In the genomic region with DNA sequence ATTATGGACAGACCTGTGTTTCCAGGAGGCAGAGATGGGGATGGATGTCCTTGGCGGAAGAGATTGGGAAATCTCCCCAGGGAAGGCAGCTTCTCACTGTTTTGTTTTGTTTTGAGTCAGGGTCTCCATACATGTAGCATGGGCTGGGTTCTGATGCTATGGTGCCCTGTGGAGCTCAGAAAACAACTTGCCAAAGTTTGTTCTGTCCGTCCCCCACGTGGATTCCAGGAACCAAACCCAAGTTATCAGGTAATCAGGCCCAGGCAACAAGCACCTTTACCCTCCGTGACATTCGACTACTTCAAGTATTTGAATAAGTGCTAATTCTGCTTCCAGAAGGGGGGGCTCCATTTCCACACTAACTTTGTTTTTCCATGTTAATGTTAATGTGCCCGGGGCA, we compare ENCODE assay signal across 29 mouse cellular contexts. TPM values are rescaled to one million over a fixed set of nuclear protein-coding genes. Genes with fewer than 3 reads are reported as not detected.
A peak's percentile ranks its signal among the peaks of the same experiment; 100 is the strongest.
DNase-seq lines count a peak whose midpoint lies in the region; ATAC-seq lines count a peak whose summit lies in the region.
"Had no signal": no experiment of that assay in that cellular context is flagged by ENCODE, and none has a peak within 500 bp of the region (broad histone marks: within the 10 kb centered on the region; RNA-seq: fewer than 3 reads in every experiment).

No protein-coding gene starts in this region.

- H3K4me2 ChIP-seq in heart, embryonic 13.5 days = peak overlapping the region; percentile 24
- H3K4me2 ChIP-seq in liver, embryonic 11.5 days = peak overlapping the region; percentile 39
- H3K4me2 ChIP-seq: forebrain, embryonic 15.5 days; hindbrain, embryonic 14.5 days; intestine, embryonic 15.5 days; midbrain, embryonic 15.5 days; neural tube, embryonic 15.5 days; stomach, embryonic 15.5 days had no signal

- intact Hi-C loops in heart, postnatal 10 days (cut with DNase I) = loop anchor here (2.0 to 10.0 kb wide), 2 partner anchors 13 to 455 kb away; no protein-coding TSS in a partner anchor

- peaks cover 5% of the 10 kb centered on the region for H3K9me3 ChIP-seq in heart, embryonic 13.5 days
- H3K9me3 ChIP-seq in liver, embryonic 11.5 days (ENCODE audit: control insufficient read depth, low read length) = 0 out of 2 replicates have a peak, but pooled peaks cover 2% of the 10 kb centered on the region
- H3K9me3 ChIP-seq: forebrain, embryonic 15.5 days; intestine, embryonic 15.5 days; midbrain, embryonic 15.5 days; neural tube, embryonic 15.5 days; stomach, embryonic 15.5 days had no signal

- H3K27ac ChIP-seq in heart, embryonic 13.5 days (replicated peaks) = no peak overlapping the region
- H3K27ac ChIP-seq in liver, embryonic 11.5 days (ENCODE audit: low read depth, low read length) = peak overlapping the region; percentile 98
- H3K27ac ChIP-seq: forebrain, embryonic 15.5 days; heart, adult 2 months; hindbrain, embryonic 14.5 days; intestine, embryonic 15.5 days; left cerebral cortex, adult 2 months; midbrain, embryonic 15.5 days; neural tube, embryonic 15.5 days; stomach, embryonic 15.5 days had no signal

- peaks cover 7% of the 10 kb centered on the region for H3K36me3 ChIP-seq in heart, embryonic 13.5 days
- H3K36me3 ChIP-seq in liver, embryonic 11.5 days (ENCODE audit: control insufficient read depth, insufficient read depth, low read length) = peaks cover 3% of the 10 kb centered on the region
- H3K36me3 ChIP-seq: intestine, embryonic 15.5 days had no signal

- 68% methylated on average over 6 of the region's 6 CpGs for WGBS in heart, embryonic 13.5 days
- 44% methylated on average over 6 of the region's 6 CpGs for WGBS in liver, embryonic 11.5 days

- DNase-seq in heart, postnatal 10 days = no peak
- peak; percentile 96 for DNase-seq in c-Kit-positive CD71-positive TER-119-negative erythroid progenitor cells, embryonic 14.5 days (ENCODE audit: low read depth)
- peak; percentile 53 for DNase-seq in liver, embryonic 11.5 days (ENCODE audit: low spot score)
- DNase-seq in yolk sac, embryonic 10.5 days (ENCODE audit: low spot score) = peak; percentile 77
- DNase-seq in testis, postnatal 14 days (ENCODE audit: low spot score) = no peak
- DNase-seq in kidney, adult 11 months = no peak
- DNase-seq: cerebellum, postnatal 14 days; gastrocnemius, postnatal 25 days; heart, adult 2 months; kidney, postnatal 36 days; left cerebral cortex, postnatal 4 days; lung, postnatal 14 days; right cerebral cortex, postnatal 14 days; spleen, adult 18-20 months; thymus, adult 2 months had no signal

- H3K4me1 ChIP-seq in heart, embryonic 13.5 days = peaks cover 23% of the 10 kb centered on the region
- peaks cover 57% of the 10 kb centered on the region for H3K4me1 ChIP-seq in liver, embryonic 11.5 days (replicated peaks; ENCODE audit: control insufficient read depth, insufficient read depth, low read length)
- H3K4me1 ChIP-seq: forebrain, embryonic 15.5 days; midbrain, embryonic 15.5 days had no signal

- no peaks in the 10 kb centered on the region for H3K27me3 ChIP-seq in heart, embryonic 13.5 days (replicated peaks)
- H3K27me3 ChIP-seq in liver, embryonic 11.5 days (replicated peaks; ENCODE audit: control insufficient read depth, insufficient read depth, low read length) = no peaks in the 10 kb centered on the region
- H3K27me3 ChIP-seq: forebrain, embryonic 15.5 days; intestine, embryonic 15.5 days; megakaryocyte, embryonic 14.5 days; neural tube, embryonic 15.5 days; stomach, embryonic 15.5 days had no signal

- no peak overlapping the region for H3K9ac ChIP-seq in heart, embryonic 13.5 days
- peak overlapping the region; percentile 65 for H3K9ac ChIP-seq in liver, embryonic 11.5 days (ENCODE audit: low read depth, low read length)
- H3K9ac ChIP-seq: forebrain, embryonic 15.5 days; hindbrain, embryonic 14.5 days; intestine, embryonic 15.5 days; midbrain, embryonic 15.5 days; neural tube, embryonic 15.5 days; stomach, embryonic 15.5 days had no signal

- no peak overlapping the region for H3K4me3 ChIP-seq in heart, embryonic 13.5 days
- H3K4me3 ChIP-seq in liver, embryonic 11.5 days (ENCODE audit: low read depth, low read length) = peak overlapping the region; percentile 8; the same call in 1 of the 2 replicates
- H3K4me3 ChIP-seq: forebrain, embryonic 15.5 days; heart, adult 2 months; intestine, embryonic 15.5 days; left cerebral cortex, adult 2 months; midbrain, embryonic 15.5 days; neural tube, embryonic 15.5 days; stomach, embryonic 15.5 days had no signal

- no peak for ATAC-seq in heart, embryonic 13.5 days (ENCODE audit: extremely low read depth, insufficient number of reproducible peaks, low FRiP score, low TSS enrichment)
- ATAC-seq in liver, embryonic 11.5 days (replicated peaks; ENCODE audit: low FRiP score) = peak; percentile 64
- ATAC-seq: forebrain, embryonic 15.5 days; intestine, embryonic 15.5 days; midbrain, embryonic 15.5 days had no signal

RNA-seq across cellular contexts. Expression of a gene that starts 9.0 kb away (rescaled TPM):
- 19.3 and 20.0 TPM in 2 replicates for polyA plus RNA-seq in heart, embryonic 13.5 days (2015; fragmentation: Nextera tagmentation; extraction: Ambion mirVana)
- total RNA-seq in heart, postnatal 10 days (2021) = 10 to 100 TPM; 40.6 to 51.5 TPM
- polyA plus RNA-seq in liver, embryonic 11.5 days (2014; fragmentation: Nextera tagmentation; extraction: Ambion mirVana) = 41.6 and 47.0 TPM in 2 replicates

RNA-seq across cellular contexts. Expression of a gene that starts 49.9 kb away (rescaled TPM):
- polyA plus RNA-seq in heart, embryonic 13.5 days (2015; fragmentation: Nextera tagmentation; extraction: Ambion mirVana) = not detected in 2 replicates
- total RNA-seq in heart, postnatal 10 days (2021) = not detected
- polyA plus RNA-seq in liver, embryonic 11.5 days (2014; fragmentation: Nextera tagmentation; extraction: Ambion mirVana) = 0.11 TPM in 1 of 2 replicates, not detected in the other
- total RNA-seq: adrenal gland, adult 18-20 months; adrenal gland, postnatal 4 days; gastrocnemius, postnatal 25 days; heart, adult 2 months; heart, postnatal 25 days; left cerebral cortex, adult 2 months; left cerebral cortex, postnatal 4 days; liver, adult 2 months had no signal
- polyA plus RNA-seq: forebrain, embryonic 15.5 days; heart, adult 2 months; hindbrain, embryonic 14.5 days; intestine, embryonic 15.5 days; kidney, embryonic 14.5 days; liver, adult 2 months; midbrain, embryonic 15.5 days; neural tube, embryonic 15.5 days; stomach, embryonic 15.5 days; thymus, adult 2 months had no signal

RNA-seq across cellular contexts. Expression of a gene that starts 50.1 kb away (rescaled TPM):
- 10.3 and 10.7 TPM in 2 replicates for polyA plus RNA-seq in heart, embryonic 13.5 days (2015; fragmentation: Nextera tagmentation; extraction: Ambion mirVana)
- 10 to 100 TPM; 15.4 to 16.2 TPM for total RNA-seq in heart, postnatal 10 days (2021)
- polyA plus RNA-seq in liver, embryonic 11.5 days (2014; fragmentation: Nextera tagmentation; extraction: Ambion mirVana) = 11.5 and 11.8 TPM in 2 replicates

RNA-seq across cellular contexts. Expression of a gene that starts 52.7 kb away (rescaled TPM):
- 0.59 and 0.89 TPM in 2 replicates for polyA plus RNA-seq in heart, embryonic 13.5 days (2015; fragmentation: Nextera tagmentation; extraction: Ambion mirVana)
- not detected for total RNA-seq in heart, postnatal 10 days (2021)
- 0.42 and 0.52 TPM in 2 replicates for polyA plus RNA-seq in liver, embryonic 11.5 days (2014; fragmentation: Nextera tagmentation; extraction: Ambion mirVana)
- total RNA-seq: adrenal gland, adult 18-20 months; gastrocnemius, postnatal 25 days; heart, adult 2 months; heart, postnatal 25 days; left cerebral cortex, adult 2 months; left cerebral cortex, postnatal 4 days; liver, adult 2 months had no signal
- polyA plus RNA-seq: heart, adult 2 months; liver, adult 2 months had no signal

Comparison
In these comparisons a context has a peak if more than half of its experiments do, and no peak if none do; other contexts are left out.
1. DNase-seq: peak in c-Kit-positive CD71-positive TER-119-negative erythroid progenitor cells, embryonic 14.5 days (single experiment), liver, embryonic 11.5 days (single experiment) and yolk sac, embryonic 10.5 days (single experiment); none in heart, postnatal 10 days (0 of 2), testis, postnatal 14 days (single experiment) and kidney, adult 11 months (single experiment).